Mouse (Mus musculus) spleen, postnatal 14 days (tissue): Measurements from ENCODE around the gene Crebbp.
"Not testable (repeated sequence)": the region's sequence is repeated elsewhere in the genome, so short reads cannot be mapped to it uniquely, and the experiment has no call there.

Experiments used
- DNase-seq, 2 experiments: peaks; one replicate each; pipeline ENCODE4 v3.0.0; 2021 to 2022; ENCODE audit warnings: low spot score in 2 of 2

The Crebbp gene

GRCm38 (mm10) chr16:4213799-4214551, at the start of gene Crebbp:
Gene Crebbp (minus strand): TSS chr16:4213997.
- peak; percentile 80 to 87 for DNase-seq

GRCm38 (mm10) chr16:4263486-4263885, 49.7 kb upstream of the Crebbp start:
- no peak for DNase-seq

DNA sequence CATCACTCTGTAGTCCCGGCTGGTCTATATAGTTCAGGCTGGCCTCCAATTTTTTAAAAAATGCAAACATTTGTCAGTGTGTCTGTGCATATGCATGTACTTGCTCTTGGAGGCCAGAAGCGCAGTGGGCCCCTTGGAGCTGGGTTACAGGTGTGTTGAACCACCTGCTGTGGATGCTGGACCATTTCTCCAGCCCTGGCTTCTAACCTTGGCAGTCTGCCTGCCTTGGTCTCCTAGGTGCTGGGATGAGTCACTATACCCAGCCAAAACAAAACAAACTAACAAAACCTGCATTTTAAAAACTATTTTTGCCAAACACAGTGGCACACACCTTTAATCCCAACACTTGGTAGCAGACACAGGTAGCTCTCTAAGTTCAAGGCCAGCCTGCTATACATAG, 43.7 kb upstream of the Crebbp start:
- no peak for DNase-seq

DNA sequence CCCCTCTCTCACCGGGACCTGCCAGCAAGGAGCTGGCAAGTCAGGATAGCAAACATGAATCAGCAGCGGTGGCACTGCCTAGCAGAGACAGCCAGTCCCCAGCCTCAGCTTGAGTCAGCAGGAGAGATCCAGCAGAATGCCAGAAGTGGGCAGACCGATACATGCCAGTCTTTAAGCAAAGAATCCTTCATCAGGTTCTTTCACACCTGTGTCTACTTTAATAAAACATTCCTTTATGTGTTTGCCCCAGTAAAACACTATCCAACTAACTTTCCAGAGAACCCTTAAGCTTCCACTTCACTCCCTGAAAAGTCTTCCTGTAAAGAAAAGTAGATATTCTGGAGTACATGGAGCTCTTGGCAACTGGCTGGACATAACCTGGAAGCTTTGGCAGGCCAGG, 35.0 kb upstream of the Crebbp start:
- no peak for DNase-seq

DNA sequence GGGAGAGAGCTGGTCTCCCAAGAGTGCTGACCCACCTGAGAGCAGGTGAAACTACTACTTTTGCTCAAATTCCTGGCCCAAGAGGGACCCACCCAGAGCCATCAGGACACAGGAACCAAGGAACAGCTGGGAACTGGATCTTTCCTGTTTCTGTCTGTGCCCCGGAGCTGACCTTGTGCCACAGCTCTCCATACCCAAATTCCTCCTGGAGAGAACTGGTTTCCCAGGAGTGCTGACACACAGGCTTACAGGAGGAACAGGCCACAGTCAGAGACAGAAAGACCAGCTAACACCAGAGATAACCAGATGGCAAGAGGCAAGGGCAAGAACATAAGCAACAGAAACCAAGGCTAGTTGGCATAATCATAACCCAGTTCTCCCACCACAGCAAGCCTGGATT, 31.4 kb upstream of the Crebbp start:
- not testable (repeated sequence) for DNase-seq

GRCm38 (mm10) chr16:4236131-4236530, 22.3 kb upstream of the Crebbp start:
- DNase-seq, result no peak

- DNase-seq, result no peak
Observed at GRCm38 (mm10) chr16:4235587-4235986, 21.8 kb upstream of the Crebbp start.

DNA sequence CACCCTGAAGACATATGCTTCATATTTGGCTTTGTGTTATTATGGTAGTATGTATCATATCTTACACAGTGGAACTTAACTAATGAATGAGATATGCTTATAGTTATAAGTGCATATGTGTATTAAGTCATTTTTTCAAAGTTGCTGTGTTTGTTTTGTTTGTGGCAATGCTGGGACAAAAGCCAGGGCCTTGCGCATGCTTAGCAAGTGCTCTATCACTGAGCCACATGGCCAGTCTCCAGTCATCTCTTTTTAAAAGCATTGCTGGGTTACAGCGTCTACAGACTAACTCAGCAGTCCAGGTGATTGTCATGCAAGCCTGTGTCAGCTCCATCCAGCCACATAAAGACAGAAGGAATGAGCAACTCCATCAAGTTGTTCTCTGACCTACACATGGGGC, 12.0 kb upstream of the Crebbp start:
- DNase-seq, result no peak

- no peak for DNase-seq
Observed at GRCm38 (mm10) chr16:4214631-4215240, 939 bp upstream of the Crebbp start.

- peak; percentile 44 to 65 for DNase-seq
Observed at GRCm38 (mm10) chr16:4212963-4213798, 616 bp downstream of the Crebbp start.

DNA sequence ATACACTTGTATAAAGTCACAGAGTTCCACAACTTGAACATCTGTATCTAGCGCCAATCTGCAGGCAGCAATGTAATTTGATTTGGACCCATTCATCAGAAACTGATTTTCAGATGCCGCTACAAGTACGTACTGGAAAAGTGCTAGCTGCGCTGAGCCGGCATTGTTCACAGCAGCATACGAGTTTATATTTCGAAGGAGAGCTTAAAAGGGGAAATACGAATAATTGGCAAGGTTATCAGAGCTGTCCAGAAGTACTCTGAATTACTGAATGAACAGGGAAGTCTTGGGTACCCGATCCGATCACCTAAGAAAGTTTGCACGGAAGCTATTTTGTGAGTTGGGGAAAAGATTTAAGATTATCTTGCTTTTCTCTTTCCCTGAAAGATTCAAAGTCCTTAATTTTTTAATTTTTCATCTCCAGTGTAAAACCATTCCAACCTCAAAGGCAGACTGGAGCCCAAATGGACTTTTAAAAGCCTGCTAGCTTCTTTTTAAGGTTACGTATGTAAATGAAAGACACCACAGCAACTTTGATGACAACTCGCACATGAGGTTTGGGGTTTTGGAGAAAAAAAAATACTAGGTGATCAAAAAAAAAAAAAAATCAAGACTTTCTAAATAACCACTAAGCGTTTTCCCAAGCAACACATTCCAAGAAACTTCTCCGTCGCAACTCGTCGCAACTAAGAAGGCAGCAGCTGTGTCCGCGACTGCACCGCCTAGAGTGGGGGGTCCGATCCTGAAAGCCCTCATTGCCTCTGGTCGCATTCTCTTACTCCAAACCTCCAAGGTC, 1.4 kb downstream of the Crebbp start:
- no peak for DNase-seq

DNA sequence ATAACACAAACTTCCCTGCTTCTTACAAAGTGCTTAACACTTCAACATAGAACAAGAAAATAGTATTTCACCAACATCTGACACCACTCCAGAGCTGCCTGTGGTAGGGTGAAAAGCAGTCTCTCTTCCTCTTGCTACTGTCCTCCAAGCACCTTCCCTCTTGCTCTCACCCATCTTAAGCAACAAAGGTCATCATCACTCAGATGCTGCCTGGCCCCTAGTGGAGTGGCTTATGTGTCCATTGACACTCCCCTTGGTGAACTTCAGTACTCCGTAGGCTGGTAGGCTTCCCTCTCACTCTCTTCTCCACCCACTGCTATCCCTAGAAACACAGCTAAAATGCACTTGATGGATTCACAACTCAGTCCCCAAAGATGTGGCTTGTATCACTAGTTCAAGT, 3.5 kb downstream of the Crebbp start:
- DNase-seq, result no peak

- DNase-seq, result no peak
Observed at GRCm38 (mm10) chr16:4203592-4203991, 10.2 kb downstream of the Crebbp start.

- no peak for DNase-seq
Observed at GRCm38 (mm10) chr16:4199995-4200394, 13.8 kb downstream of the Crebbp start.

- no peak for DNase-seq
Observed at GRCm38 (mm10) chr16:4199566-4199965, 14.2 kb downstream of the Crebbp start.

GRCm38 (mm10) chr16:4198004-4198403, 15.8 kb downstream of the Crebbp start:
- no peak for DNase-seq

DNA sequence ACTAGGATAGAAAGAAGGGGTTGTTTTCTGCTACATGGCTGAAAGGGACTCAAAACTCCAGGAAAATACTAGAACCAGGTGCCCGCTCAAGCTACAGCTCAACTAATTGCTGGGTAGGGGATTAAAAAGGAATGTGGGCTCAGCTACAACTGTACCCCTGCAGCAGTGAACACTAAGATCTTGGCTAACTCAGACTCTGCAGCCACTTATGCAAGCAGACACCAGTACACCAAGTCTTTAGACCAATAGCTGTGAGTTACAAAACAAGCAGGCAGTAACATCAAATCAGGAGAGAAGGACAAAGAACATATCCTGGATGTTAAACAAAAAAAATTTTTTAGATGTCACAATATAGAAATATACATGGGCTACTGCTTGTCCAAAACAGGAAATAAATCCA, 23.6 kb downstream of the Crebbp start:
- no peak for DNase-seq

DNA sequence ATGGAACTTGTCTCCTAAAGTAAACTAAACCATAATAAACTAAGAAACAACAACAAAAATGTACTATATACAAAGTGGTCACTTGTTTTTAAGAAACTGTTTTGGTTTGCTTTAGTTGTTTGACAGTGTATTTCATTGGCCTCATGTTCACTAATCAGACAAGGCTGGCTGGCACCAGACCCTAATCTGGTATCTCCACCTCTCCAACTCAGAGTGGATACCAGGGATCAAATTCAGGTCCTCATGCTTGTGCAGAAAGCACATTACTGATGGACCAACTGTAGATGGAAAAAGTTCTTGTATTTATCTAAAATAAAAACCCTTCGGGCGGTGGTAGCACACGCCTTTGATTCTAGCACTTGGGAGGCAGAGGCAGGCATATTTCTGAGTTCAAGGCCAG, 38.7 kb downstream of the Crebbp start:
- no peak for DNase-seq

DNA sequence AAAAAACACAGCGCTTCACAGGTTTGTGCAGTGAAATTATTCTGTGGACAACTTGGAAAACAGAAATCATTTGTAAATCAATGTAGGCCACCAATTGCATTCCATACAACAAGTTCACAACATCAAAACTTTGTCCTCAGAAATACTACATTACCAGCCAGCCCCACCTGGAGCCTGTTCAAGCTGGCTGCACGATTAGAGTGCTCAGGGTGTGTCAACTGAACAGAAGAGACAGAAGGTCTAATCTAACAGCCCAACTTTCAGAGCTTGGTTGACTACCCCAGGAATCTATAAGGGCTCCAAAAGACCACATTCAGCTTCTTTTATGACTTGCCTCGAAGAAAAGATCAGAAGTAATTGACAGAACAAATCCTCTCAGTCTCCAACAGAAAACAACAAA, 44.3 kb downstream of the Crebbp start:
- DNase-seq, result peak in 1 of 2 experiments; percentile 13

- DNase-seq, result no peak
Observed at GRCm38 (mm10) chr16:4168476-4168875, 45.3 kb downstream of the Crebbp start.

GRCm38 (mm10) chr16:4160898-4161247, 52.9 kb downstream of the Crebbp start:
- DNase-seq, result no peak
